Mouse (Mus musculus): ENCODE results near the gene Igsf10.
"Not testable (repeated sequence)": the region's sequence is repeated elsewhere in the genome, so short reads cannot be mapped to it uniquely, and the experiment has no call there.

Igsf10 gene

DNA sequence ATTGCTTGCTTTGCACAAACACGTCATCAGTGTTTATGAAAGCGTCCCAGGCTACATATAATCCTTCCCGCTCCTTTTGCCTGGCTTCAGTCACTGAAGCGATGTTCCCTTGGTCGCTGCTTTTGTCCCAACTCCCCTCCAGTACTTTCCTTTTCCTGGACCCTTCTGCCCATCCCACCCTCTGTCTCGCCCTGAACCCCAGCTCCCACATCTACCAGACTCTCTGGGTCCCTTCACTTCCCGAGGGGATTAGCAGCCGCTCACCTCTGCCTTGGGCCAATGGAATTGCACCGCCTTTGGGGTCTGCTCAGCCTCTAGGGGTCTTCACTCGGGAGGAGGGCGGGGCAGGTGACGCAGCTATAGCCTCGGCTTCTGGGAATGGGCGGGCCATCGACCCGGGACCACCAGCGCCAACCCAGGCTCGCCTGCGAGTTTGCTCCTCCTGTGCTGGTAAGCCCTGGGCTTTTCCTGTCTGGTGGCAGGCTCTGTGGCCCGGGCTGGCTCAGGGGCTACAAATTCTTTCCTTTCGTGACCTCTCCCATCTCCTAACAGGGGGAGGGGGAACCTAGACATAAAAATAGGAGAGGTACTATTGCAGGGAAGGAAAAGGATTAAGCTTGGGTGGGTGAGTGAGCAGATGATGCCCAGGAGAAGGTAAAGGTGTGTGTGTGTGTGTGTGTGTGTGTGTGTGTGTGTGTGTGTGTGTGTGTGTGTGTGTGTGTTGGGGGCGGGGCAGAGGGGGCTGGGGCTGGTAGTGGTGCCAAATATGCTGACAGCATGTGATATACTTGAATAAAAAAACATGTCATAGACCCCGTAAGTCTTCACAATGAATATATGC is at the start of gene Igsf10:
Gene Igsf10, minus strand, starts transcription at position 330 of the 841 bp plus-strand sequence.
- no peak for DNase-seq (ENCODE audit: low read depth, low spot score)

DNA sequence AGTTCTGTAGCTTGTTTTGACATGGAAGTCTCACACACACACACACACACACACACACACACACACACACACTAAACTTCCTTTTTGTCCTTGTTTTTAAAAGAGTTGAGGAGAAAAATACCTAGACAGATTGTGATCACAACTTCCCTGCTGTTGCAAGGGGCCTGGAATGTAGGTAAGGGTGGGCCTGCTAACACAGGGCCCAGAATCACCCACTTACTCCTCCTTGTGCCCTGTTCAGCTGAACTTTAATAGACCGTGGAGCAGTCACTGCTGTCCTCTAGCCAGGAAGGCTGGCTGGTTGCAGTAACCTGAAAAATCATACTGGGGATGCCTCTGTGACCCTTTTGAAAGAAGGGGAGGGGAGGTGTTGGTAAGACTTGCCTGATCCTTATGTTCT is 41.4 kb upstream of the Igsf10 start:
- DNase-seq (ENCODE audit: low read depth, low spot score) = no peak

DNA sequence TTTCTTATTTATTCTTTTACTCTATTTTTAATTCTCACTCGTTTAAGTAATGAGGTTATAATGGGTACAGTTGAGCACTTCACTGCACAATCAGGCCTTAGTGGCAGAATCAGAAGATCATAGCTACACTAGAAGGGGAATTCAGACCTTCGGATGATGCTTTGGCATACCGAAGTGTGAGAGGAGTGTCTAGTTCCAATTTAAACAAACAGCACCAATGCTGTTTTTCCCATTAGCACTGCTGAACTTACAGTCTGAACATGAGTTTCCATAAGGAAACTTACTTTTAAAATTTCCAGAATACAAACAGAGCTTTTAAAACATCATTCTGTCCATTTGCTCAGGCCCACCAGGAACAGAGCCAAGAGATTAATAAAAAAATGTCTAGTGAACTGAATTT is 40.8 kb upstream of the Igsf10 start:
- no peak for DNase-seq (ENCODE audit: low read depth, low spot score)

DNA sequence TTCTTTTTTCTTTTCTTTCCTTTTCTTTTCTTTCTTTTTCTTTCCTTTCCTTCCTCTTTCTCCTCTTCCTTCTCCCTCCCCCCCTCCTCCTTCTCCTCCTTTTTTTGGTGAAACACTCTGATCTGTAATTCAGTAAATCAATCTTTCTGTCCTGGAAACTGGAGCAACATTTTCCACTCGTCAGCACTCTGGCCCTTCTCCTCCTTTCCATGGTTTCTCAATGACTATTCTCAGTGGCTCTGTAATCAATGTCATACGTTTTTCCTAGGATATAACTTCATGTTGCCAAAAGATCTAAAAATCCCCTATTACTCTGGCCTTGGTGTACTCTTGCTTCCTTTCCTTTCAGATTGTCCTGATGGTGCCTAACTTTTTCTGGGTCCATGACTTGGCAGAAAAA is 40.1 kb upstream of the Igsf10 start:
- DNase-seq (ENCODE audit: low read depth, low spot score) = no peak

DNA sequence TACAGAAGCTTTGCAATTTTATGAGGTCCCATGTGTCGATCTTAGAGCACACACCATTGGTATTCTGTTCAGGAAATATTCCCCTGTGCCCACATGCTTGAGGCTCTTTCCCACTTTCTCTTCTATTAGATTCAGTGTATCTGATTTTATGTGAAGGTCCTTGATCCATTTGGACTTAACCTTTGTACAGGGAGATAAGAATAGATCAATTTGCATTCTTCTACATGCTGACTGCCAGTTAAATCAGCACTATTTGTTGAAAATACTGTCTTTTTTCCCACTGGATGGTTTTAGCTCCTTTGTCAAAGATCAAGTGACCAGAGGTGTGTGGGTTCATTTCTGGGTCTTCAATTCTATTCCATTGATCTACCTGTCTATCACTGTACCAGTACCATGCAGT is 34.6 kb upstream of the Igsf10 start:
- not testable (repeated sequence) for DNase-seq (ENCODE audit: low read depth, low spot score)

DNA sequence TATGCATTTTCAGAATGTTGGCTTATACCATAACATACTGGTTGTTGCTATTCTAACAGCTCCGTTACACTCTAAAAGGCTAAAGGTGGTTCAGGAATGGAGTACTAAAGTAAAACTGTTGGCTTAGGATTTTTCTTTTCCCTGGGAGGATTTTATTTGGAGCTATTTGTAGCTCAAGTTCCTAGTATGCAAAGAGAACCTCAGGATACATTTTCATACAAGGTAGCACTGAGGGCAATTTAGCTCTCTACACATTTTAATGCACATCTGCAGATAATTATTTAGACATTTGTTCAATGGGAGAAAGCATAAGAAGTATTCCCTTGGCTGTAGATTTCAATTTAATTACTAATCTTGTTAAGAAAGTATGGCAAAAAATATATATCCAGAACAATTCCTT is 17.7 kb upstream of the Igsf10 start:
- no peak for DNase-seq (ENCODE audit: low read depth, low spot score)

DNA sequence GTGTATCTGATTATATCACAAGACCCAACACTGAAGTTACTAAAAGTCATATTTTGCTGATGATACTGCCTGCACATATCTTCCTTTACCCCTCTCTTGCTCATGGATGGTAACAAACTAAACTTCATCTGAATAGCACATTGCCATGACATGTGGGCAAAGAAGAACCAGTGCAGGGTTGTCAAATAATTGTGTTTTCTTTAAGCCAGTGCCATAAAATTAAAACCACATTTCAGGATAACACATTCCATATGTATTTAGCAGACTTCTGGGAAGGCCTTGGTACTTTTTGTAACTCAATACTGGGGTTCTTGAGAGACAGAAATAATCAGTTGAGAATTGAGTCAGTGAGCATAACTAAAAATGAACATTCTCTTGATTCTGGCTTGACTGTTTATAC is 15.9 kb upstream of the Igsf10 start:
- DNase-seq (ENCODE audit: low read depth, low spot score) = no peak

DNA sequence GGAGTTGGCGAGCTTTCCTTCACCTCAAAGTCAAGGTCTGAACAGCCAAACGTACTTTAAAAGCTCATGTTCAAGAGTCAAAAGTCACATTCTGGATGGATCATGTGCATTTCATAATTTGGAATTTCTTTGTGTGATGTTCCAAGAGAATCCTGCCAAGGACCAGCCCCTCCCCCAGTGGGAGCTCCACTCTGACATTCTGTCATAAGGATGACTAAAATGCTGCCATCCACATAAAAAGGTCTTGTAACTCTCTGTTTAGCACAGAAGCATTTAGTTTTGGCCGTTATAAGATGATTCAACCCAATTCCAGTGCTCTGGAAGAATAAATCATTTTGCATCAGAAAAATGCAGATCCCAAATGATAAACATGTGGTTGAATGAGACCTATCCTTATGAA is 10.0 kb upstream of the Igsf10 start:
- DNase-seq (ENCODE audit: low read depth, low spot score) = no peak

DNA sequence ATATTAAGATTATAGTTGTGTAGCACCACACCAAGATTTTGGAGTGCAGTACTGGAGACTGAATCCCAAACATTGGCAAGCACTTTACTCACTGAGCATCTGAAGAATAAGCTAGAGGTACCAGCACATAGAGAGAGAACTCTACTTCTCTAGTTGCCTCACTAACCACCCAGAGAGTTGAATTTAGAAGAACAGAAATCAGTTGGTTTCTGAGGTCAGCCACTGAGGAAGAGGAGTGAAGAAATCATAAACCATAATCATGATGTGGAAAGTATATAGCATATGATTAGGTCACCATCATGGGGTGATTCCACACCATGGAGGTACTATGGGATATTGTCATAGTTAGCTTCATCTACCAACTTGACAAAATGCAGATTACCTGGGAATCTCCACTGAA is 7.6 kb upstream of the Igsf10 start:
- no peak for DNase-seq (ENCODE audit: low read depth, low spot score)

DNA sequence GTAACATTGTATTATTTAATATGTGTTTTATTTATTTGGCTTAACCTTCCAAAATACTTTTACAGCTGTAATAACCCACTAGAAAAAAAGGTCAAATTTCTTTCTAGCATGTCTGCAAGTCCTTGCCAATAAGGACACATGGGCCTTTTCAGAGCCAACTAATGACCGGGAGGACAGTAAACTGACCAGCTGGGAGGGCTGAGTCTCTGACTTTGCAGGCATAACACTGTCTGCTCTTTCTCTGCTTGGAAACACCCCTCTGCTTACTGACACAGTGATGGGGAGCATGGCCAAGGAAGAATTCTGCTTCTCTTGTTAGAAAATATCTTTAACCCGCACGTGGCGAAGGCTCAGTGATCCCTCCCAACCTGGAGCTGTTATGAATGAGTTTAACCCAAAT is 1.2 kb downstream of the Igsf10 start:
- no peak for DNase-seq (ENCODE audit: low read depth, low spot score)

DNA sequence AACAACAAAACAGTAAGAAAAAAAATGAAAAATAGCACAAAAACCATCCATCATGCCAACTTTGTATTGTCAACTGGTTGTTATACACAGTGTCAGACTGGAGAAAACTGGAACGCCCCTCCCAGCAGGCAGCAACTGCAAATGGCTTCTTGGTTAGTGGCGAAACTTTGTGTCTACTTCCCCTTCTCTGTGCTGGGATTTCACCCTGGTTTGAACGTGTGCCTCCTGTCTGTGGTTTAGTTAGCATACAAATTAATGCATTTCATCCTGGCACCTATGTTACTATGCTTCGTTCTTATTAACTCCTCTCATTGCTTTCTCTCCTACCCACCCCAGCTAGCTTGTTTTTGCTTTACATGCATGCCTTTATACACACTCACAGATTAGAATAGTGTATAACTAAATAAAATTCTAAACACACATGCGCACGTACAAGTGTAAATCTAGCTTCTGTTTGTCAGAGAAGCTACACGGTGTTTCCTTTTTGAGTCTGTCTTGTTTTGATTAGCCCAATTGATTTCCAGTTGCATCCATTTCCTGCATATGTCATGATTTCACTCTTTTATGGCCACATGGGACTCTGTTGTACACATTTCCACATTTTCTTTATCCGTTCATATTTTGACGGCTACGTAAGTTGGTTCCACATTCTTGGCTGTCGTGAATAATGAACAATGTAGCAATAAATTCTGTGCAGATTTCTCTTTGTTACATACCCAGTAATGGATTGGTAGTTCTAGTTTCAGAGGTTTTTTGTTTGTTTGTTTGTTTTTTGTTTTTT is 2.4 kb downstream of the Igsf10 start:
- DNase-seq (ENCODE audit: low read depth, low spot score) = no peak

DNA sequence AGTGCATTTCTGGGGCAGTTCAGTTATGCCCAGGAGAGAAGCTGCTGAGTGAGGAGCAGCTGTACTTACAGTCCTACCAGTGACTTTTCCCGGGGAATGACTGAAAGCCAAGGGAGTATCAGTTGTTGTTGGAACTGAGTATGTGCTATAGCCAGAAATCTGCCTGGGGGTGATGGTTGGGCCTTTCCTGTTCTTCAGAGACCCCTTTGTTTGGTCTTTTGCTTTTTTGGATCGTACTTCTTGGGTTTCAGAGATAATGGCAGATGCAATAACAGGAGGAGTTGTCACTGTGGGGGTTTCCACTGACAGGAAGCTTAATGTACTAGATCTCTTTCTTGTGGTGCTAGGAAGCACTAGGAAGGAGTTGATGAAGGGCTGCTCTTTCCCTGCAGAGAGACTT is 15.7 kb downstream of the Igsf10 start:
- DNase-seq (ENCODE audit: low read depth, low spot score) = no peak

DNA sequence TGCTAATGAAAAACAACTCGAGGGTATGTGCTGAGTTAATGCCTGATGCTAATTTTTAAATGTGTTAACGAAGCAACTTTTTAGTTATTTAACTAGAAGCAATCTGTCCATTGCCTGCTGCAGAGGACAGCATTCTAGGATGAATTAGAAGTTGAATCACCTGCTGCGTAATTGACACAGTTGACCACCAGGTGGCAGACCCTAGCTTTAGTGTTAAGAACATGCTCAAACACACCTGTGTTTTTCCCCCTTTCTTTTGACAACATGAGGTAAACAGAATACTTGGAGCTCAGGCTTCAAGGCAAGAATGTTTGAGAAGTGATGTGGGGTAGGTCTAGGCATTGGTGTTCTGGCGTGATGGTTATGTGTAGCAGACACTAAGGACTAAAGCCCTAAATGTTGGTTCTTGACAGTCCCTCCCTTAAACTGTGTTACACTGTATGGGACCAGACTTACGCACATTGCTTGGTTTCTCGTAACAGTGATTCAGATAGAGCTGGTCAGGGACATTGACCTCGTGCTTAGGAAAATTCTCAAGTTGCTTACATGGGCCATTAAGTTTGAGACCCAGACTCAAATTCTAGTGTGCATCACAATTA is 22.8 kb downstream of the Igsf10 start:
- DNase-seq (ENCODE audit: low read depth, low spot score) = peak; percentile 40

DNA sequence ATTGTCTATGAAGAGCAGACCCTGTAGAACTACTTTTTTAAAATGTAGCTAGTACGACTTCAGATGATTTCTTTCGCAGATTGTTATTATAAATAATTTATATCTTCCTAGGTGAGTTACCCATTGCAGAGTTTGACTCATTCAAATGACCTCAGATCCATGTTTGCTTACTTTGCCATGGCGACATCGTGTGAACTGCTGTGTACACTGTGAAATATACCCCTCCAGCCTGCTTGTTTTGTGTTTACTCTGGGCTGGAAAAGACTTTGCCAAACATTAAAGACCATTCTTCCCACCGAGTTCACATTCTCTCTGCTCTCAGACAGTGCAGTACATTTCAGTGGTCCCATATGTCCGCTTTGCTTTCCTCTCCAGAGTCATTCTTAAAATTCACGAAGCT is 28.1 kb downstream of the Igsf10 start:
- no peak for DNase-seq (ENCODE audit: low read depth, low spot score)

DNA sequence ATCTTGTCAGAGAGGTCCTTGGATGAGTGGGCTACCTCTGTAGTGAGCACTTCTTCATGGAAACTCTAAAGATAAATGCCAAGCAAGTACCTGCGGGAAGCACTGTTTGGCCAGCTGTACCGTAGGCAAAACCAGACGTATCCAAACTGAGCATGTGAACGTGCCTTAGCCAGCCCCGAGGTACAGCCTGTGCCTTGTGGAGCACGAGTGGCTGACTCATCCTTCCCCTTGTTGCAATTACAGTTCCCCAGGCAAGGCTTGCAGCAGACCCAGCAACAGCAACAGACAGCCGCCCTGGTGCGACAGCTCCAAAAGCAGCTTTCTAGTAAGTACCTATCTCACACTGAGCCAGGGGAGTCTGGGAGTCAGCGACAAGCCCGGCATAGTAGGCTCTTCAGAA is 31.6 kb downstream of the Igsf10 start:
- DNase-seq (ENCODE audit: low read depth, low spot score) = peak; percentile 55

DNA sequence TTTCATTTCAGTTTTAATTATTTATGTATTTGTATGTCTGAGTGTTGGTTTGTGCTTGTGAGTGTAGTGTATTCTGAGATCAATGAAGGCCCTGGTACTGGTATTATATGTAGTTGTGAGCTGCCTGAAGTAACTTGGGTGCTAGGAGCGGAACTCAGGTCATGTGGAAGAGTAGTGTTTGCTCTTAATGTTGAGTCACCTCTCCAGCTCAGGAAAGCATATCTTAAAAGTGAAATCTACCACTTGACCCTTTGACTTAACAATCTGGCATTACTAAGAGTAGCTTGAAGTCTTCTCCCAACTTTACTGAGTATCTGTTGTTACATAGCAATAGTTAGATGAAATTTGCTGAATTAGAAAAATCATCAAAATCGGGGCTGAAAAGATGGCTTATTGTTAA is 38.7 kb downstream of the Igsf10 start:
- no peak for DNase-seq (ENCODE audit: low read depth, low spot score)

DNA sequence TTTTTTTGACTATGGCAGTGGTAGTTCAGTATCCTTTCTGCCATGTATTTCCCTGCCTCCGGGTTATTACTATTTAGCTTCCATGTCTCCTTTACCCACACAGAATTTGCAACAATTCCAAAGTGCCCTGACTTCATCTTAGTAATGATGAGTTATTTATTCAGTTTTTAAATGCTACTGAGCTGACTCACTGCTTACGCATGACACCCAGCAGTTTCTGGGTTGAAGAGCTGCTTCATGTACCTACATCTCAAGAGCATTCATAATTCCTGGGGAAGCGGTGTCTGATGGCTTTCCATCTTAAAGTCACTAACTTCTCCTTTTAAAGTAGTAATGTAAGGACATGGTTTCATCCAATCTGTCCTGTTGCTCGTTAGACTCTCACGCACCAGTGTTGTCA is 39.2 kb downstream of the Igsf10 start:
- no peak for DNase-seq (ENCODE audit: low read depth, low spot score)

DNA sequence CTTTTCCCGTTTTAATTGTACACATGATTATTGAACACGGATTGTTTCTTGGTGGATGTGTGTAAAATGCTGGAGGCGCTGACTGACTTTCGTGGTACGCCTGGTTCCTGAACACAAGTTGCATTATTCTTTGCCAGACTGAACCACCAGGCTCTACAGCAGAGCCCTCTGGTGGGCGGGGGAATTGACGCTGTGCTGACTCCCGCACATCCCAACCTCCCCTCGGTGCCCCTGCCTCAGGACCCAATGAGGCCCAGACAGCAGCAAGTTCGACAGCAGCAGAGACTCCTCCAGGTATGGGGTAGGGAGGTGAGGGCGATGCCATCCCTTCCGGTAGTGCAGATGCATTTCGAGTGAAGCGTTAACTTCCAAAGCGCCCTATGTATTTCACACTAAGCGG is 46.5 kb downstream of the Igsf10 start:
- no peak for DNase-seq (ENCODE audit: low read depth, low spot score)

DNA sequence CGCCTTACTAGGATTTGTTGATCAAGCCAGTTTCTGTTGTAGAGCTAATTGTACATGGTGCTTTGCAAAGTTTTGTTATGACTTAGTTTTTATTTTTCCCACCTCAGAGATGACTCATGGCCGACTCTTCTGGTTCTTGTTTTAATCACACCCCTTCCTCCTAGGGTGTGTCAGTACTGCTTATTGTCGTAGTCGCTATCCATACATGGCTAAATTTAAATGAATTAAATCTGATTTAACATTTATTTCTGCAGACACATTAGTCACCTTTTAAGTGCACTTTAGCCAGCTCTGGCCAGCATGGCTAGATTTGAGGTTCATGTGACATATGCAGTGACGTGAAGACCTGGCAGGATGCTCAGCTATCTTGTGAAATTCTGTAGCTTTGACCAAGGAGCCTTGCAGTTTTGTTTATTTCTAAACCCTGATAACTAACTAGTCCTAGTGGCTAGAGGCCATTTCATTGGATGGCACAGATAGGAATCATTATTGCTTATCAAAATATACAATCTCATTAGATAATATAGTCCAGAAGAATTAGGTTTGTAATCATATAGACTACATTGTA is 47.5 kb downstream of the Igsf10 start:
- no peak for DNase-seq (ENCODE audit: low read depth, low spot score)

DNA sequence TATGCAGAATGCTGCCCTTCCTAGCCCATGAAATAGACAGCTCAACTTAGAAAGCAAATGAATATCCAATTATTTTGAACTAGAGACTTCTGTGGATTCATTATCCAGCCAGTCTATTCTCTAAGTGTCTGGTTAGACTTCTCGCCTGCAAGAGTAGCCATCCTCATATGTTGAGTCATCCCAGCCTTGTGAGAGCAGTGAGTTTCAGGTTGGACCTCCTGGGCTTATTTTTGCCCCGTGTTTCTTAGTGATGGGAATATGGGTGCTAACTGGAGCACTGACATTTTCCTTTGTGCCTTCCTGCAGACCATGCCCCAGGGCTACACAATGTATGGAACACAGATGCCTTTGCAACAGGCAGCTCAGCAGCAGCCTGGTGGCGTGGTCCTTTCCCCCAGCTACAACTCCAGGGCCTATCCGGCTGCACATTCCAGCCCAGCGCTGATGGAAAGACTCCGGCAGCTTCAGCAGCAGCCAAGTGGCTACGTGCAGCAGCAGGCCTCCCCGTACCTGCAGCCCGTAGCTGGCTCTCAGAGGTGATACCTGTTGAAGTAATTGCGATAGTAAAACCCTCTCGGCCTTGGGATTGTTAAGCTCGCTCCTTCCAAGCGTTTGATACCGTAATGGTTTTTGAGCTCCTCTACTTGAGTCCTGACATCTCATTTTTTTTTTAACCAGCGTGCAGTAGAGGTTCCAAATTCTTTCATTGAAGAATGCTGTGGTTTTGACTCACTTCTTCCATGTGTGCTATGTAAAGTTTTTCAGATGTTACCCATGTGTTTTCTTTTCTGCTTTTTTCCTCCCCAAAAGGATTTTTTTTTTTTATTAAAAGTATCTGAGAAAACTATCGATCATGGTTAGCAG is 48.3 kb downstream of the Igsf10 start:
- DNase-seq (ENCODE audit: low read depth, low spot score) = no peak

DNA sequence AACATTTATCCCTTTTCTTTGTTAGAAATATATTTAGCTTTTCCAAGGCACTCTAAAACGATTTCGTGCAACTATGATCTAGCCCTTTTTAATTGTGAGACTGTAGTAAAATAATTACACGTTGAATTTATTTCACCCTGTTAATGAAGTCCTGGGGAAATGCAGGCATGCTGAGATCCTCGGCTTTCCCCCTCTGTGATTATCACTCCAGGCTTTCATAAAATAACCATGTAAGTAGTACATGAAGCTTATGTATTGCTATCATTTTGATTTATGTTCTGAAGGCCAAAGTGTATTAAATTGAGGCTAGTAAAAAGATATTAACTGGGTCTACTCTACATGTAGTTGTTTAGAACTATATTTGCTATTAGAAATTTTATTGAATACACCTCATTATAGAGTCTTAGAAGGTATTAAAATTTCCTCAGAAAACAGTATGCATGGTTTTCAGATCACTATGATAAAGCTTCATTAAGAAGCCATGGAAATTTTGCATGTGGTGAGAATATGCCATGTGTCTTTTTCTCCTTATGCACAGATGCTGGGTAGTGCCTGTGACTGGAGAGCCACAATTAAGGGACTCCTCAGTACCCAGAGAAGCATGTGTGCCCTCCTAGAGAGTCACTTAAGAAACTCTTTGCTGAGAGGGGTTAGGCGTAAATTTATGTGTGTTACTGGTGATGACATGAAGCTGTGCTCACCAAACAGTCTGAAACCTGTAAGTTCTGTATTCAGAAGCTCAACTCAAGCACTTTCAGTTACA is 50.6 kb downstream of the Igsf10 start:
- no peak for DNase-seq (ENCODE audit: low read depth, low spot score)

All from telencephalon, adult 2 months (tissue).